Mouse (Mus musculus) embryonic facial prominence, embryonic 12.5 days (tissue): Measurements from ENCODE around the gene Plekhg5. TPM values are rescaled to one million over a fixed set of nuclear protein-coding genes. Genes with fewer than 3 reads are reported as not detected.
"Not testable (repeated sequence)": the region's sequence is repeated elsewhere in the genome, so short reads cannot be mapped to it uniquely, and the experiment has no call there.

ENCODE experiments used
- ATAC-seq: fragments of 200-750 bp; cut with Nextera tagmentation; 2 replicates; pipeline ENCODE4 v1.8.0; 2017; ENCODE audit not compliant: insufficient number of reproducible peaks, insufficient read depth, low FRiP score, low TSS enrichment
- H3K27ac ChIP-seq: fragments of 300-500 bp; sonication (generic); 2 replicates; pipeline ENCODE4 v1.5.1; 2016; ENCODE audit warnings: mild to moderate bottlenecking
- H3K27me3 ChIP-seq: fragments of 300-500 bp; sonication (generic); 2 replicates; pipeline ENCODE4 v1.6.1; 2016; ENCODE audit warnings: mild to moderate bottlenecking, moderate library complexity
- H3K36me3 ChIP-seq: fragments of 300-500 bp; sonication (generic); 2 replicates; pipeline ENCODE4 v1.6.1; 2016; ENCODE audit warnings: mild to moderate bottlenecking
- H3K4me1 ChIP-seq: fragments of 300-500 bp; sonication (generic); 2 replicates; pipeline ENCODE4 v1.6.1; 2016
- H3K4me2 ChIP-seq: fragments of 300-500 bp; sonication (generic); replicated peaks from 2 replicates; pipeline ENCODE4 v1.6.1; 2016; ENCODE audit warnings: mild to moderate bottlenecking, moderate library complexity
- H3K4me3 ChIP-seq: fragments of 300-500 bp; sonication (generic); 2 replicates; pipeline ENCODE4 v1.5.1; 2016; ENCODE audit warnings: mild to moderate bottlenecking
- H3K9ac ChIP-seq: fragments of 300-500 bp; sonication (generic); 2 replicates; pipeline ENCODE4 v1.6.1; 2016; ENCODE audit warnings: mild to moderate bottlenecking, moderate library complexity
- H3K9me3 ChIP-seq: fragments of 300-500 bp; sonication (generic); 2 replicates; pipeline ENCODE4 v1.6.1; 2016; ENCODE audit warnings: mild to moderate bottlenecking, moderate library complexity
- WGBS: fragments of 180-500 bp; shearing (Covaris S2); methylation state at CpG from one replicate; pipeline ENCODE4 v1.1.7; 2016; 5-methylcytosine and 5-hydroxymethylcytosine counted together
- polyA plus RNA-seq: library from polyadenylated mRNA; unstranded; fragments of >200 nt; fragmentation: Nextera tagmentation; extraction: Ambion mirVana; gene quantifications from 2 replicates; pipeline ENCODE4 v1.2.1, GENCODE M21; 2016

Plekhg5 gene
- polyA plus RNA-seq, result 17.8 and 19.0 TPM in 2 replicates

GRCm38 (mm10) chr4:152072121-152072601 is at the start of gene Plekhg5:
TSS of gene Plekhg5 (plus strand) at chr4:152072498.
- Histone ChIP-seq H3K4me1 (peaks cover 8% of the 10 kb centered on the region), H3K36me3 (no peaks in the 10 kb centered on the region), H3K4me2 (no peak within 1 kb of the TSS), H3K27me3 (no peaks in the 10 kb centered on the region), H3K27ac (no peak within 1 kb of the TSS), H3K9me3 (no peaks in the 10 kb centered on the region), H3K4me3 (no peak within 1 kb of the TSS), H3K9ac (no peak within 1 kb of the TSS)
- ATAC-seq, result no peak
- 59% methylated on average over 10 of the region's 10 CpGs for WGBS

GRCm38 (mm10) chr4:152022506-152022905 is 49.8 kb upstream of the Plekhg5 start:
- Histone ChIP-seq H3K9ac (peak overlapping the region; percentile 19; the same call in 1 of the 2 replicates), H3K4me3 (no peak overlapping the region), H3K27me3 (no peaks in the 10 kb centered on the region), H3K4me1 (peaks cover 24% of the 10 kb centered on the region), H3K4me2 (no peak overlapping the region), H3K9me3 (no peaks in the 10 kb centered on the region), H3K27ac (no peak overlapping the region), H3K36me3 (peaks cover 70% of the 10 kb centered on the region)
- 88% methylated on average over 8 of the region's 8 CpGs for WGBS
- ATAC-seq, result no peak

- Histone ChIP-seq H3K9me3 (no peaks in the 10 kb centered on the region), H3K4me1 (peaks cover 35% of the 10 kb centered on the region), H3K4me2 (no peak overlapping the region), H3K27ac (no peak overlapping the region), H3K36me3 (peaks cover 55% of the 10 kb centered on the region), H3K27me3 (no peaks in the 10 kb centered on the region), H3K9ac (0 out of 2 replicates have a peak overlapping the region, but pooled peaks have one; percentile 0), H3K4me3 (no peak overlapping the region)
- 93% methylated on average over 11 of the region's 11 CpGs for WGBS
- ATAC-seq, result no peak
Measured at GRCm38 (mm10) chr4:152024525-152024924, 47.8 kb upstream of the Plekhg5 start.

GRCm38 (mm10) chr4:152026751-152027508 is 45.4 kb upstream of the Plekhg5 start:
- 2% methylated on average over 41 of the region's 41 CpGs for WGBS
- H3K4me1 ChIP-seq, result peaks cover 38% of the 10 kb centered on the region
- peak overlapping the region; percentile 60 for H3K4me3 ChIP-seq
- no peak overlapping the region for H3K27ac ChIP-seq
- H3K36me3 ChIP-seq, result peaks cover 31% of the 10 kb centered on the region
- peak overlapping the region; percentile 96 for H3K4me2 ChIP-seq
- ATAC-seq, result peak; percentile 58; the same call in 1 of the 2 replicates
- H3K9ac ChIP-seq, result peak overlapping the region; percentile 83
- no peaks in the 10 kb centered on the region for H3K9me3 ChIP-seq
- H3K27me3 ChIP-seq, result 0 out of 2 replicates have a peak, but pooled peaks cover 1% of the 10 kb centered on the region

- under 1% methylated on average over 35 of the region's 35 CpGs for WGBS
- Histone ChIP-seq H3K36me3 (peaks cover 25% of the 10 kb centered on the region), H3K4me3 (peak within 1 kb of the TSS; percentile 60), H3K9ac (peak within 1 kb of the TSS; percentile 83), H3K9me3 (no peaks in the 10 kb centered on the region), H3K4me1 (peaks cover 38% of the 10 kb centered on the region), H3K4me2 (peak within 1 kb of the TSS; percentile 96), H3K27ac (no peak within 1 kb of the TSS), H3K27me3 (peaks cover 7% of the 10 kb centered on the region; the same call in 1 of the 2 replicates)
- ATAC-seq, result peak; percentile 94
Measured at GRCm38 (mm10) chr4:152027524-152027923, 44.8 kb upstream of the Plekhg5 start, which contains the start of gene Zbtb48. TSS of gene Zbtb48 (minus strand) at chr4:152027671.

GRCm38 (mm10) chr4:152028456-152028855 is 43.8 kb upstream of the Plekhg5 start:
- no peak for ATAC-seq
- peak overlapping the region; percentile 96 for H3K4me2 ChIP-seq
- H3K9me3 ChIP-seq, result no peaks in the 10 kb centered on the region
- peaks cover 9% of the 10 kb centered on the region; the same call in 1 of the 2 replicates for H3K27me3 ChIP-seq
- peaks cover 38% of the 10 kb centered on the region for H3K4me1 ChIP-seq
- WGBS, result 67% methylated on average over 15 of the region's 15 CpGs
- peaks cover 16% of the 10 kb centered on the region for H3K36me3 ChIP-seq
- H3K9ac ChIP-seq, result peak overlapping the region; percentile 60; the same call in 1 of the 2 replicates
- H3K4me3 ChIP-seq, result peak overlapping the region; percentile 60
- H3K27ac ChIP-seq, result no peak overlapping the region

- H3K4me3 ChIP-seq, result 0 out of 2 replicates have a peak overlapping the region, but pooled peaks have one; percentile 6
- peaks cover 38% of the 10 kb centered on the region for H3K4me1 ChIP-seq
Measured at GRCm38 (mm10) chr4:152029087-152029486, 43.2 kb upstream of the Plekhg5 start.

GRCm38 (mm10) chr4:152029997-152030396 is 42.3 kb upstream of the Plekhg5 start:
- Histone ChIP-seq H3K4me3 (no peak overlapping the region), H3K4me2 (no peak overlapping the region), H3K4me1 (peaks cover 33% of the 10 kb centered on the region), H3K36me3 (0 out of 2 replicates have a peak, but pooled peaks cover under 1% of the 10 kb centered on the region), H3K27ac (no peak overlapping the region), H3K9ac (no peak overlapping the region), H3K27me3 (peaks cover 9% of the 10 kb centered on the region; the same call in 1 of the 2 replicates), H3K9me3 (no peaks in the 10 kb centered on the region)
- WGBS, result 77% methylated on average over 4 of the region's 4 CpGs
- no peak for ATAC-seq

More at GRCm38 (mm10) chr4:152029087-152029486, 43.2 kb upstream of the Plekhg5 start:
- Histone ChIP-seq H3K27ac (no peak overlapping the region), H3K4me2 (0 out of 2 replicates have a peak overlapping the region, but pooled peaks have one; percentile 96), H3K27me3 (peaks cover 9% of the 10 kb centered on the region; the same call in 1 of the 2 replicates), H3K36me3 (0 out of 2 replicates have a peak, but pooled peaks cover 10% of the 10 kb centered on the region), H3K9ac (no peak overlapping the region), H3K9me3 (no peaks in the 10 kb centered on the region)
- 45% methylated on average over 5 of the region's 5 CpGs for WGBS
- ATAC-seq, result no peak

- no peak overlapping the region for H3K9ac ChIP-seq
- peaks cover 13% of the 10 kb centered on the region for H3K4me1 ChIP-seq
- no peak overlapping the region for H3K4me2 ChIP-seq
- no peaks in the 10 kb centered on the region for H3K36me3 ChIP-seq
- 90% methylated on average over 13 of the region's 13 CpGs for WGBS
- no peak for ATAC-seq
- peaks cover 9% of the 10 kb centered on the region; the same call in 1 of the 2 replicates for H3K27me3 ChIP-seq
- no peak overlapping the region for H3K27ac ChIP-seq
- no peaks in the 10 kb centered on the region for H3K9me3 ChIP-seq
- no peak overlapping the region for H3K4me3 ChIP-seq
Measured at GRCm38 (mm10) chr4:152032922-152033321, 39.4 kb upstream of the Plekhg5 start.

GRCm38 (mm10) chr4:152036464-152036863 is 35.8 kb upstream of the Plekhg5 start:
- not testable (repeated sequence) for H3K36me3 ChIP-seq, H3K9me3 ChIP-seq, H3K4me1 ChIP-seq, H3K4me2 ChIP-seq, H3K4me3 ChIP-seq, H3K27ac ChIP-seq, H3K27me3 ChIP-seq, ATAC-seq, H3K9ac ChIP-seq
- WGBS, result 92% methylated on average over 6 of the region's 6 CpGs

- Histone ChIP-seq H3K4me3 (peak within 1 kb of the TSS; percentile 100), H3K4me1 (peaks cover 9% of the 10 kb centered on the region), H3K4me2 (peak within 1 kb of the TSS; percentile 95), H3K27me3 (no peaks in the 10 kb centered on the region), H3K36me3 (peaks cover 26% of the 10 kb centered on the region), H3K9ac (peak within 1 kb of the TSS; percentile 94), H3K27ac (peak within 1 kb of the TSS; percentile 36; the same call in 1 of the 2 replicates), H3K9me3 (no peaks in the 10 kb centered on the region)
- peak; percentile 18; the same call in 1 of the 2 replicates for ATAC-seq
- WGBS, result 44% methylated on average over 10 of the region's 10 CpGs
Measured at GRCm38 (mm10) chr4:152038225-152038984, 33.9 kb upstream of the Plekhg5 start, which contains the start of gene Tas1r1. TSS of gene Tas1r1 (minus strand) at chr4:152038568.
